Mouse (Mus musculus) cerebellum, adult 11-12 months (tissue): Measurements from ENCODE around the gene Vps8.

Experiments
- DNase-seq: peaks from one replicate; pipeline ENCODE4 v3.0.0; 2022

The Vps8 gene

GRCm38 (mm10) chr16:21422645-21423545, at the start of gene Vps8:
Gene Vps8 (plus strand): TSS chr16:21423118.
- DNase-seq = peak; percentile 91

- no peak for DNase-seq
These were observed 49.5 kb upstream of the Vps8 start for GRCm38 (mm10) chr16:21373316-21373960.

GRCm38 (mm10) chr16:21374067-21374466, 48.9 kb upstream of the Vps8 start:
- DNase-seq = no peak

- DNase-seq = no peak
These were observed 47.8 kb upstream of the Vps8 start for GRCm38 (mm10) chr16:21375147-21375546.

GRCm38 (mm10) chr16:21376316-21376715, 46.6 kb upstream of the Vps8 start:
- DNase-seq = no peak

GRCm38 (mm10) chr16:21376949-21377604, 45.8 kb upstream of the Vps8 start:
- no peak for DNase-seq

- no peak for DNase-seq
These were observed 45.3 kb upstream of the Vps8 start for GRCm38 (mm10) chr16:21377605-21377968.

GRCm38 (mm10) chr16:21381469-21381868, 41.4 kb upstream of the Vps8 start:
- DNase-seq = no peak

- DNase-seq = no peak
These were observed 40.6 kb upstream of the Vps8 start for GRCm38 (mm10) chr16:21382152-21382911.

GRCm38 (mm10) chr16:21385926-21386881, 36.7 kb upstream of the Vps8 start:
- no peak for DNase-seq

- DNase-seq = no peak
These were observed 33.6 kb upstream of the Vps8 start for GRCm38 (mm10) chr16:21389316-21389715.

- no peak for DNase-seq
These were observed 32.2 kb upstream of the Vps8 start for GRCm38 (mm10) chr16:21390744-21391143.

GRCm38 (mm10) chr16:21392099-21392498, 30.8 kb upstream of the Vps8 start:
- no peak for DNase-seq

GRCm38 (mm10) chr16:21392517-21393112, 30.3 kb upstream of the Vps8 start:
- DNase-seq = peak; percentile 48

- DNase-seq = no peak
These were observed 27.4 kb upstream of the Vps8 start for GRCm38 (mm10) chr16:21395546-21395945.

GRCm38 (mm10) chr16:21397681-21398080, 25.2 kb upstream of the Vps8 start:
- no peak for DNase-seq

- no peak for DNase-seq
These were observed 24.4 kb upstream of the Vps8 start for GRCm38 (mm10) chr16:21398345-21399051.

GRCm38 (mm10) chr16:21399942-21400341, 23.0 kb upstream of the Vps8 start:
- no peak for DNase-seq

- DNase-seq = no peak
These were observed 20.9 kb upstream of the Vps8 start for GRCm38 (mm10) chr16:21402068-21402467.

GRCm38 (mm10) chr16:21403402-21403801, 19.5 kb upstream of the Vps8 start:
- no peak for DNase-seq

- DNase-seq = no peak
These were observed 18.3 kb upstream of the Vps8 start for GRCm38 (mm10) chr16:21404631-21405030.
